Mouse (Mus musculus) neural tube, embryonic 15.5 days (tissue): Measurements from ENCODE around the gene Ddit4. TPM values are rescaled to one million over a fixed set of nuclear protein-coding genes. Genes with fewer than 3 reads are reported as not detected.

Experiments
- ATAC-seq: fragments of 200-750 bp; cut with Nextera tagmentation; 2 replicates; pipeline ENCODE4 v1.8.0; 2017; ENCODE audit warnings: mild to moderate bottlenecking, moderate TSS enrichment, moderate library complexity; ENCODE audit not compliant: low FRiP score
- H3K27ac ChIP-seq: fragments of 300-500 bp; sonication (generic); replicated peaks from 2 replicates; pipeline ENCODE4 v1.5.1; 2015; ENCODE audit warnings: mild to moderate bottlenecking, inconsistent platforms
- H3K27me3 ChIP-seq: fragments of 300-500 bp; sonication (generic); replicated peaks from 2 replicates; pipeline ENCODE4 v1.6.1; 2015; ENCODE audit warnings: inconsistent platforms
- H3K36me3 ChIP-seq: fragments of 300-500 bp; sonication (generic); 2 replicates; pipeline ENCODE4 v1.6.1; 2015; ENCODE audit warnings: inconsistent platforms
- H3K4me1 ChIP-seq: fragments of 300-500 bp; sonication (generic); 2 replicates; pipeline ENCODE4 v1.6.1; 2015; ENCODE audit warnings: inconsistent platforms
- H3K4me2 ChIP-seq: fragments of 300-500 bp; sonication (generic); 2 replicates; pipeline ENCODE4 v1.6.1; 2015; ENCODE audit warnings: inconsistent platforms, mild to moderate bottlenecking, moderate library complexity
- H3K4me3 ChIP-seq: fragments of 300-500 bp; sonication (generic); replicated peaks from 2 replicates; pipeline ENCODE4 v1.5.1; 2015; ENCODE audit warnings: mild to moderate bottlenecking, inconsistent platforms
- H3K9ac ChIP-seq: fragments of 300-500 bp; sonication (generic); replicated peaks from 2 replicates; pipeline ENCODE4 v1.6.1; 2015; ENCODE audit warnings: mild to moderate bottlenecking, inconsistent platforms
- H3K9me3 ChIP-seq: fragments of 300-500 bp; sonication (generic); replicated peaks from 2 replicates; pipeline ENCODE4 v1.6.1; 2016; ENCODE audit warnings: inconsistent platforms
- WGBS: fragments of 180-500 bp; shearing (Covaris S2); methylation state at CpG from one replicate; pipeline ENCODE4 v1.1.7; 2015; ENCODE audit warnings: mixed read lengths; 5-methylcytosine and 5-hydroxymethylcytosine counted together
- polyA plus RNA-seq: library from polyadenylated mRNA; unstranded; fragments of >200 nt; fragmentation: Nextera tagmentation; extraction: Ambion mirVana; gene quantifications from 2 replicates; pipeline ENCODE4 v1.2.1, GENCODE M21; 2015

The Ddit4 gene
- polyA plus RNA-seq, 1 experiment from 2014 or later: 80.8 TPM

DNA sequence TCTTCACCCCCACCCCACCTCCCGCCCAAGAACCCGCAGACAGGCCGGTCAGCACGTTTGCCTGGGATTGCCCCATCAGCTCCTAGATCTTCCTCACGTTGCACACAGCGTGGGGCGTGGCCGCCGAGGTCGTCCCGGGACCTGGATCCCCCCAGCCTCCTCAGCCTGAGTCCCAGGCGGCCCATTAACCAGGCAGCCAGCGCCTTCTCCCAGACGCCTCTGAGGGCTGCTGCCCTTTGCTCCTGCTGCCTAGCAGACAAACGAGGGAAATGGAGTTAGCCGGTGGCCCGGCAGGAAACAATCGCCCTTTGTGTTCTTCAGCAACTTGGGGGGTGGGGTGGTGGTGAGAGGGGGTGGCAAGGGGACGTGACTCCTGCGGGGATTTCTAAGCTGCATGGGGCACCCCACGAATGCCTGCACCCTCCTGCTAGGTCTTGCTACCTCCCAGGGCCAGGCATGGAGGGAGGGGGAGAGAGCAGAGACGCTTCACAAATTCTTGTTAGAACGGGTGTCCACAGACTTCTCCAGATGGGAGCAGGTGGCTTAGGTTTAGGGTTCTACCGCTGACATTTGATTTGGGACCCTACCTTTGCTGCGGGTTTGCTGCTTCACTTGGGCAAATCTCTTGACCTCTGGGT is 40.0 kb downstream of the Ddit4 start:
- H3K9ac ChIP-seq: 0 out of 2 replicates have a peak overlapping the region, but pooled peaks have one; percentile 8
- WGBS: 6% methylated on average over 25 of the region's 25 CpGs
- no peaks in the 10 kb centered on the region for H3K36me3 ChIP-seq
- H3K27ac ChIP-seq: no peak overlapping the region
- H3K4me1 ChIP-seq: peaks cover 37% of the 10 kb centered on the region
- peak overlapping the region; percentile 50 for H3K4me2 ChIP-seq
- H3K9me3 ChIP-seq: no peaks in the 10 kb centered on the region
- no peak for ATAC-seq
- H3K27me3 ChIP-seq: no peaks in the 10 kb centered on the region
- no peak overlapping the region for H3K4me3 ChIP-seq

DNA sequence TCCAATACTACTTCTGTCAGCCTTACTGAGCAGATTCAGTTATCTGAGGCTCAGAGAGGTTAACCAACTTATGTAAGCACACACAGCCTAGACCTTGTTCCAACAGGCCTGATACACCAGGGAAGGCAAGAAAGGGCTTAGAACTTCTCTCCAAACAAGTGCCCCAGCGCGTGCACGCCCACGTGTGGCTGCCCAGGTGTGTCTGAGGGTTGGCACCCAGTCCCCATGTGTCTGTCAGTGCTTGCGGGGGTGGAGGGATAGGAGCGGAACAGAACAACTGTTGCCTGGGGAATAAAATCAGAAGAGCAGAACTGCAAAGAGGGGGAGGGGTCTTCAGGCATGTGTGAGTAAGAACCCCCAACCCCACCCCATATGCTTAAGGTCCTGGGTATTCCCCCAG is 40.5 kb downstream of the Ddit4 start:
- no peaks in the 10 kb centered on the region for H3K9me3 ChIP-seq
- no peak overlapping the region for H3K27ac ChIP-seq
- WGBS: 36% methylated on average over 6 of the region's 6 CpGs
- no peaks in the 10 kb centered on the region for H3K36me3 ChIP-seq
- no peak for ATAC-seq
- H3K4me2 ChIP-seq: peak overlapping the region; percentile 50
- H3K9ac ChIP-seq: no peak overlapping the region
- H3K4me3 ChIP-seq: no peak overlapping the region
- peaks cover 31% of the 10 kb centered on the region for H3K4me1 ChIP-seq
- H3K27me3 ChIP-seq: no peaks in the 10 kb centered on the region

DNA sequence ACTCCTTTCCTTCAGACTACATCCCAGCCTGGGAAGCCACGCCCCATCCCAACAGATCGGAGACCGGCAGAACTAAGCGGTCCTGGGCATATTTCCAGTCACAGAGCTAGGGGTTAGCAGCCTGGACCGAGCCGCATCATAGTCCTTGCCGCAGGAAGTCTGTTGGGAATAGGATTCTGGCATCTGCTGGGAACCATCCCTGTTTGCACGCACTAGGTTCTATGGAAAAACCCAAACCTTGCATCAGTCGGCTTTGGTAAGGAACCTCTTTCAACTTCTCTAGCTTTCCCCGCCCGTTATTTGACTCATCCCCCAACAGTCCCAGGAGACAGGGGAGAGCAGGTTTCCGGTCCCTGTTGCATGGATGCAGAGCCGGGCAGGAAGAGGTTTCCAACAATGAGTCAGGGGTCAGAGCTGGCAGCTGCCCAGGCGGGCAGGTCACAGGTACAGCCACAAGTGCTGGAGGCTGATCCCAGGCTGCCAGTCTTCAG is 42.2 kb downstream of the Ddit4 start:
- 10% methylated on average over 14 of the region's 14 CpGs for WGBS
- Histone ChIP-seq H3K36me3 (no peaks in the 10 kb centered on the region), H3K4me3 (no peak overlapping the region), H3K27me3 (no peaks in the 10 kb centered on the region), H3K9ac (no peak overlapping the region), H3K27ac (peak overlapping the region; percentile 30), H3K4me1 (peaks cover 29% of the 10 kb centered on the region), H3K9me3 (no peaks in the 10 kb centered on the region), H3K4me2 (peak overlapping the region; percentile 29)
- 0 out of 2 replicates have a peak, but pooled peaks have one; percentile 12 for ATAC-seq

DNA sequence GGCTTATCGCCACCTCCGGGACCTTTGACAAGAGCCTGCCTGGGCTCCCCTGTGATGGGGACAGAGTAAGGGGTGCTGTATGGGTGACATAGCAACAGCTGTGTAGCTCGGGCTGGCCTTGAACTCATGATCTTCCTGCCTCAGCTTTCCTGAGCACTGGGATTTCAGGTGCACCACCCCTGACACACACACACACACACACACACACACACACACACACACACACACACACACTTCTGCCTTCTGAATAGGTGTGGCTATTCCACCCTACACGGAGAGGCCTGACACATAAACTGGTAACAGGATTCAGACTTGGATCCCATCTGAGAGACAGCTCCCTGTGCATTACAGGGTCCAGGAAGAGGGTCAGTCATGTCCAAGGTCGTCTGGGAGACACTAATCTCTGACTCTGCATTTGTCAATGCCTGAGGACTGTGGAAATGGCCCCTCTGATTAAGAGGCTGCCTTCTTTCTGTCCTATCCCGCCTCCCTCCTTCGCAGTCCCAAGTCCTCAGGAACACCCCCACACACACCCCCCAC is 42.8 kb downstream of the Ddit4 start:
- no peaks in the 10 kb centered on the region for H3K27me3 ChIP-seq
- 0 out of 2 replicates have a peak overlapping the region, but pooled peaks have one; percentile 29 for H3K4me2 ChIP-seq
- 59% methylated on average over 7 of the region's 7 CpGs for WGBS
- H3K9me3 ChIP-seq: no peaks in the 10 kb centered on the region
- H3K36me3 ChIP-seq: no peaks in the 10 kb centered on the region
- H3K27ac ChIP-seq: peak overlapping the region; percentile 30
- ATAC-seq: no peak
- H3K9ac ChIP-seq: no peak overlapping the region
- no peak overlapping the region for H3K4me3 ChIP-seq
- H3K4me1 ChIP-seq: peaks cover 29% of the 10 kb centered on the region

DNA sequence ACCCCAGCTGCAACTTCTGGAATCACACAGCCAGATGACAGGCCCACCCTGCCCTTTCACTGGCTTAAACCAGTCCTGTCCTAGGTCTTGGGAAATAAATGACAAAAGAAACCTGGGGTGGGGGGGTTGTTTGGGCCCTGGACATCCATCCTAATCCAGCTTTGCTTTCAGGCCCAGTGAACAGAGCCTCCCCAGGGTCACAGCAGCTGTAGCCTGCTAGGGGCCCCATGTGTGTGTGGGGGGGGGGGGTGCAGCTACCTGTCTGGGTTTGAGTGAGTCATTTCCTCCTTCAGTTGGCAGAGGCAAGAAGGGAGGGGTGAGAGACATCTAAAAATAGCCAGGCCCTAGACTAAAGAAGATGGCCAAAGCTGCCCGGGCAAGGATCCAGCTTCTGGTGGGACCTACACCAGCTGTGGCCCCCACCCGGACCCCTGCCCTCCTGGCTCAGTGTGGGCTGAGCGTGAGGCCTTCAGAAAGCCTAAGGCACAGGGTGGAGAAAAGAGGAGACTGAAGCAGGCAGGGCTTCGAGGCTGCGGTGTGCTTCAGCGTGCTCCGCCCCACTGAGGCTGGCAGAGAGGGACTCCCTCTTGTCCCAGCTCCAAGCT is 43.8 kb downstream of the Ddit4 start:
- no peak for ATAC-seq
- no peaks in the 10 kb centered on the region for H3K27me3 ChIP-seq
- no peaks in the 10 kb centered on the region for H3K9me3 ChIP-seq
- peaks cover 39% of the 10 kb centered on the region for H3K4me1 ChIP-seq
- no peak overlapping the region for H3K27ac ChIP-seq
- WGBS: 41% methylated on average over 7 of the region's 7 CpGs
- H3K9ac ChIP-seq: no peak overlapping the region
- H3K4me3 ChIP-seq: no peak overlapping the region
- no peaks in the 10 kb centered on the region for H3K36me3 ChIP-seq
- H3K4me2 ChIP-seq: no peak overlapping the region

DNA sequence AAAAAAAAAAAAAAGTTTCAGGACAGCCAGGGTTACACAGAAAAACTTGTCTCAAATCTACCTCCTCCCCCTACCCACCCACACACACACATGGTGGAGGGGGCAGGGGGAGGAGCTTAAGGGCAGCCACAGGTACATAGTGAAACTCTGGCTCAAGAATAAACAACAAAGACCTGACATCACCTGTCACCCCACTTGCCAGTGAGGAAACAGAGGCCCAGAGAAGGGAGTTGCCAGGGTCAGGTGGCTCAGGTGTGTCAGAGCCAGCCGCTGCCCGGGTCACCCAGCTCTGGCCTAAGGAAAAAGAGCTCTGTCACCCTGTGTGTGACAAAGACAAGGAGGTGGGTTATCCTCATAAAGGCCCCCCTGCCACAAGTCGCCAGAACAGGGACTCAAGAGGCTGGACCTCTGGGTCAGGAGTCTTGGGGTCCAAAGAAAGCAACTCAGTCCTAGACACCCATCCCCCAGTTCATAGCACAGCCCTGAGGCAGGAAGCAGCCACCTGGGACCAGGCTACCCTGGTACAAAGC is 44.5 kb downstream of the Ddit4 start:
- 72% methylated on average over 3 of the region's 3 CpGs for WGBS
- ATAC-seq: no peak
- Histone ChIP-seq H3K4me3 (no peak overlapping the region), H3K9me3 (no peaks in the 10 kb centered on the region), H3K36me3 (no peaks in the 10 kb centered on the region), H3K27ac (no peak overlapping the region), H3K9ac (no peak overlapping the region), H3K4me1 (peaks cover 45% of the 10 kb centered on the region), H3K4me2 (no peak overlapping the region), H3K27me3 (no peaks in the 10 kb centered on the region)

DNA sequence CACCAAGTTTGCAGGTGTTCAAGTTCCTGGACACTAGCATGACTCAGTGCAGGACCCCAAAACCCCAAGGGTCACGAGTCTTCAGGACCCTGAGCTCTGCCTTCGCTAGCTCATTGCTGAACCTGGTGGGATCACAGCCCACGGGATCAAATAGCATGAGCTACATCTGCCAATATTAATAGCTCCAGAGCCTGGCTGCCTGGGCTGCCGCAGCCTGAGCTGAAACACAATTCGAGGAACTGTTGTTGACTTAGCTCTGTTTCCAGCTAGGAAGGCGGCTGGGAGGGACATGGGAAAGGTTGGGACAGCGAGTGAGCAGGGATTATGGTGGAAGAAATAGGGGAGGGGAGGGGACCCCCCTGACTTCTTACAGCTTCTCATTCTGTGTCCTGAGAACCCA is 48.5 kb downstream of the Ddit4 start:
- ATAC-seq: no peak
- WGBS: 74% methylated on average over 7 of the region's 7 CpGs
- peak overlapping the region; percentile 45 for H3K27ac ChIP-seq

DNA sequence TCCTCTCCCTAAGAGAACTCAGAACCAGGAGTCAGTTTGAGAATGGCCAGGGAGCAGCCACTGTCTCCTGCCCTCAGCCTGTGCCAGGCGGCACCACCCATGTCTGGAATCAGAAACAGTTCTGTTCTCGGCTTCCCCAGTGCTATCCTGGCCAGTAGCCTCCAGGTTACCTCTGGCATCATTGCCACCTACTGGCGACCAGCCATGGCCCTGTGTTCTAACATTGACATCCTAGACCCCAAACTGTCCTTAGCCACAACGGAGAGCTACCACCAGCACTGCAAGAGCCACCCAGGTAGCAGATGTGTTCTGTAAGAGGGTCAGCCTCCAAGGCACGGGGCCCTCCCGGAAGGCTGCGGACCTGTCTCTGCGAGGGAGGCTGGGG is 49.0 kb downstream of the Ddit4 start:
- ATAC-seq: no peak
- Histone ChIP-seq H3K9me3 (no peaks in the 10 kb centered on the region), H3K4me2 (no peak overlapping the region), H3K27ac (no peak overlapping the region), H3K4me1 (peaks cover 62% of the 10 kb centered on the region), H3K27me3 (no peaks in the 10 kb centered on the region), H3K36me3 (no peaks in the 10 kb centered on the region), H3K9ac (no peak overlapping the region), H3K4me3 (no peak overlapping the region)
- 71% methylated on average over 8 of the region's 8 CpGs for WGBS

More for the DNA sequence above, 48.5 kb downstream of the Ddit4 start:
- Histone ChIP-seq H3K9me3 (no peaks in the 10 kb centered on the region), H3K36me3 (no peaks in the 10 kb centered on the region), H3K4me3 (no peak overlapping the region), H3K4me2 (no peak overlapping the region), H3K9ac (no peak overlapping the region), H3K4me1 (peaks cover 61% of the 10 kb centered on the region), H3K27me3 (no peaks in the 10 kb centered on the region)

DNA sequence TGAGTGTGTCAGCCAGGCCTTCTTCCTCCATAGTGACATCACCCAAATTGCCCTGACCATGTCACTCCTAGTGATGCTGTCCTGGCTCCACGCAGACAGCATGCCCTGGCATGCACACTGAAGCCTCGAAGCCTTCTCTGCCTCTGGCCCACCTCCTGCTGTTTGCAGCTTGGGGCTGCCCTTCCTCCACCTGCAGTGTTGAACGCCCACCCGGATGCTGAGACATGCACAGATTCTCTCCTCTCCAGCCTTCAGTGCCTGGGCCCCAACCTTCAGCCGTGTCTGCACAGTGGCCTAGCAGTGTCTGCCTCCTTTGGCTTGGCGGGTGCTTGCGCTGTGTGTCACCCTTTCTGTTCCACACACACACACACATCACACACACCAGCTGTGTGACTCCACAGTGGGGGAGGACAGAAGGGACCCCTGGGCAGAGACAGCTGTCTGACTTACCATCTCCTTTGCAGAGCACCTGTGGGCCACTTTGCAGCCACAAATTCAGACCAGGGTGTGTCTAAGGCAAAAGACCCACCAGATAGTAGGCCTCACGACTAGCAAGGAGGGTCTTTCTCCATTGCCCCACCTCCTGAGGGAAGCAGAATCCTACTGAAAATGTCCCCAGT is 49.5 kb downstream of the Ddit4 start:
- Histone ChIP-seq H3K27me3 (no peaks in the 10 kb centered on the region), H3K9me3 (no peaks in the 10 kb centered on the region), H3K9ac (no peak overlapping the region), H3K27ac (0 out of 2 replicates have a peak overlapping the region, but pooled peaks have one; percentile 51), H3K4me2 (no peak overlapping the region), H3K36me3 (no peaks in the 10 kb centered on the region), H3K4me3 (no peak overlapping the region), H3K4me1 (peaks cover 67% of the 10 kb centered on the region)
- ATAC-seq: no peak
- WGBS: 60% methylated on average over 8 of the region's 8 CpGs

DNA sequence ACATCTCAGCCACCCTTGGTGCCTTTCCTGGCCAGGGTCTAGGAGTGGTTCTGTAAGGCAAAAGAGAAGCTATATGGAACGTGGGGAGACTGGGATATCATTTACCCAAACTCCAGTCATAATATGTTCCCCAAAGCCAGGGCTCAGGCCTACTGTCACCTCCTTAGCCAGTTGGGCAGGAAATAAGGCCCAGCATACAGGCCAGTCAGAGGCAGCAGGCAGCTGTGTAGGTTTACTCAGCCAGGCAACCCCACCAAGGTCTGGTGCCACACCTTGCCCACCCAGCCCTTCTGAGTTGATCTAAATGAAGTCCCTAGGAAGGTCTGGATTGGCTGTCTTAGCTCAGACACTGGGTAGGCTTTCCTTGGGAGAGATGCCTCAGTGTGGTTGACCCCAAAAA is 50.2 kb downstream of the Ddit4 start:
- 0 out of 2 replicates have a peak overlapping the region, but pooled peaks have one; percentile 2 for H3K27ac ChIP-seq
- WGBS: 90% methylated on average over 1 of the region's 1 CpGs
- H3K4me1 ChIP-seq: peaks cover 73% of the 10 kb centered on the region

DNA sequence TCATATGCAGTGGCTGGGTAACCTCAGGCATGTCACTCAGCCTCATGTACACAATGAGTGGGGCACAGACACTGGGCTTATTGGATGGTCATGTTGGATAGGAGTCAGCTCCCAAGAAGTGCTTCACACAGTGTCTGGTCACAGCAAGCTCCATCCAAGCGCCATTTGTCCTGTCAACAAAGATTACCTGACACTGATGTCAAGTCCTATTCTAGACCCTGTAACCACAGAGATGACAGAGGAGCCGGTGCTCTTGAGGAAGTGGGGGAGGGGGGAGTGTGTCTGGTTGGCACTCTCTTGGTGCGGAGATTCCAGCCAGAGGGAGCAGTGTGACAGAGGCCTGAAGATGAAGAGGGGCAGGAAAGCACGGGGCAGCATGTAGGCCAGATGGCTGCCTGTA is 50.7 kb downstream of the Ddit4 start:
- whole genome bisulfite sequencing: 50% methylated on average over 4 of the region's 4 CpGs

More for the DNA sequence above, 50.2 kb downstream of the Ddit4 start:
- ATAC-seq: no peak
- no peaks in the 10 kb centered on the region for H3K27me3 ChIP-seq
- H3K9ac ChIP-seq: no peak overlapping the region
- no peak overlapping the region for H3K4me2 ChIP-seq
- no peaks in the 10 kb centered on the region for H3K36me3 ChIP-seq
- H3K9me3 ChIP-seq: no peaks in the 10 kb centered on the region
- H3K4me3 ChIP-seq: no peak overlapping the region

More for the DNA sequence above, 50.7 kb downstream of the Ddit4 start:
- Histone ChIP-seq H3K27ac (peak overlapping the region; percentile 96), H3K4me3 (no peak overlapping the region), H3K4me1 (peaks cover 78% of the 10 kb centered on the region), H3K27me3 (no peaks in the 10 kb centered on the region), H3K9ac (no peak overlapping the region), H3K4me2 (no peak overlapping the region), H3K36me3 (peaks cover 4% of the 10 kb centered on the region), H3K9me3 (no peaks in the 10 kb centered on the region)
- no peak for ATAC-seq
